Mouse (Mus musculus) cerebellum, adult 8-10 months (tissue): ENCODE measurements around the gene Dpep3.
A peak's percentile ranks its signal among the peaks of the same experiment; 100 is the strongest.
"Not testable (repeated sequence)": the region's sequence is repeated elsewhere in the genome, so short reads cannot be mapped to it uniquely, and the experiment has no call there.

Experiments used
- DNase-seq: peaks from one replicate; pipeline ENCODE4 v3.0.0; 2022

Gene Dpep3

GRCm38 (mm10) chr8:105979325-105979724 lies at the start of gene Dpep3:
Gene Dpep3, minus strand, starts transcription at chr8:105979429.
- DNase-seq, result no peak

GRCm38 (mm10) chr8:106022483-106022882 lies 43.3 kb upstream of the Dpep3 start:
- peak; percentile 88 for DNase-seq

DNA sequence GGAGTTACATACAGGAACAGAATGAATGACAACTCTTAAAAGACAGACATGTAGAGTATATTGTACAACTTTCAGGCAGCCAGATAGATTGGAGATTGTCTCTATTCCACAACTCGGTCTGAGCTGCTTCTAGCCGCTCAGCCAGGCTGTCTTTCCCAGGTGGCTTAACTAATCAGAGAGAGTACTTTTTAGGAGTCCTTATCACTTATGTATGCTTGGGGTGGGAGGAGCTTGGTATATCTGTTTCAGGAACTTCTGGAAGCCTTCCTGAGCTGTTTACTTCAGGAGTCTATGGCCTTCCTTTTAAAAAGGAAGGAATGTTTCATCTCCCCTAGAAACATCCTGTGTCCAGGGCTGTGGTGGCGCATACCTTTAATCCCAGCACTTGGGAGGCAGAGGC lies 38.8 kb upstream of the Dpep3 start:
- no peak for DNase-seq

DNA sequence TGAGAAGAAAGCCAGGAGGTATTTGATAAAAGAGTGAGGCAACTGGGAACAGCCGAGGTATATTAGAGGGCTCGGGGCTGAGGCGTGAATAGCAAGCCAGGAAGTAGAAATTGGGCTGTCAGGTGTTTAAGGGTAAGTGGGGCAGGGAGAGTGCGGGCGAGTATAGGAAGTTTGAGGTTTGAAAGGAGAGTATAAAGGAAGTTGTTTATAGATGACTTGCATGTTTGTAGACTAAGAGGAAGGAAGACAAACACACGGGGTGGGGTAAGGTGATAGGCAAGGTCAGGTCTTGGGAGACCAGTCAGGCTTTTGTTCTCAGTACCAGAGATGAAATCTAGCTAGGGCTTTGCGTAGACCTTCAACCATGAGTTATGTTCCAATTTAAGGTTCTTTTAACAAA lies 37.9 kb upstream of the Dpep3 start:
- DNase-seq, result no peak

DNA sequence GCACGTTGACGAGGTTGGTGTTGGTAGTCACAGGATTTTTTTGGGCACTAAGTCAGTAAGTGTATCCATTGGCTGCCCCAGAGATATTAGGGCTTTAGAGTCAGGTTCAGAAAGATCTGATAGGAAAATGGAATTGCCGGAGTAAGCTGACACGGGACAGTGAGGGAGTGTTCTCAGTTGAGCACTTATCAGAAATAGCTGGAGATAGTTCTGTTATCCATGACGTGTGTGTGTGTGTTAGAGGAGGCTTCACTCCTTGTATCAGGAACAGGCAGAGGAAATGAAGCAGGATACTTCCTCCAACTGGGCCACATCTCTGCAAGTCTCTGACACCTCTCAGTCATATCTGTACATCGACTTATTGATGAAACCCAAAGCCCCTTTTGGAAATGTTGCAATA lies 37.1 kb upstream of the Dpep3 start:
- no peak for DNase-seq

GRCm38 (mm10) chr8:106012203-106012602 lies 33.0 kb upstream of the Dpep3 start:
- not testable (repeated sequence) for DNase-seq

GRCm38 (mm10) chr8:106011643-106011986 lies 32.4 kb upstream of the Dpep3 start, which contains the start of gene Ddx28:
Gene Ddx28, minus strand, starts transcription at chr8:106011882.
- no peak for DNase-seq

- peak; percentile 90 for DNase-seq
Observed at GRCm38 (mm10) chr8:106010748-106011642, 31.8 kb upstream of the Dpep3 start.

DNA sequence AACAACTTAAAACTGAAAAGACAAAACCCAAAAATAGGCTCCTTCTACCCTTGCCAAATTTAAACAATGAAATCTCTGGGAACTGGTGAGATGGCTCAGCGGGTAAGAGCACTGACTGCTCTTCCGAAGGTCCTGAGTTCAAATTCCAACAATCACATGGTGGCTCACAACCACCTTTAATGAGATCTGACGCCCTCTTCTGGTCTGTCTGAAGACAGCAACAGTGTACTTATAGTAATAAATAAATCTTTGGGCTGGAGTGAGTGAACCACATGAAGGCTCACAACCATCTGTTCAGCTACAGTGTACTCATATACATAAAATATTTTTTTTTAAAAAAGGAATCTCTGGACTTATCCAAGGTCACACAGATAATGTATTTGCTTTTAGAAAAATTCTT lies 28.7 kb upstream of the Dpep3 start:
- not testable (repeated sequence) for DNase-seq

DNA sequence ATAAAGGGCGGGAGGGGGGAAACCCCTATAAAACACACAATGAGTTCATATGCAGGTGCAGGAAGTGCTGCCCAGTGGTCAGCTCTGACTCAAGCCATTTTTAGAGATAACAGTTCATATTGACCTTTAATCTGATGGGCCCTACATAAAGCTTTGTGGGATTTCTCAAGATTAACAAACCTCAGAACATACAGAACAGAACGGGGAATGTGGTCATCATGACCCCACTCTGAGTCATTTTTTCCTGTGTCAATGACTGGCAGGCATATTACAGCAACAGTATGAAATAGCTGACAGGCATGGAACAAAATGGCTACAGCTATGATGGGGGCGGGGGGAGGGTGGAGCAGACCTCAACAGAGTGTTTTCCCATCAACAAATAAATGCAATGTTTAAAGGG lies 27.9 kb upstream of the Dpep3 start:
- no peak for DNase-seq

- no peak for DNase-seq
Observed at GRCm38 (mm10) chr8:106006413-106006812, 27.2 kb upstream of the Dpep3 start.

DNA sequence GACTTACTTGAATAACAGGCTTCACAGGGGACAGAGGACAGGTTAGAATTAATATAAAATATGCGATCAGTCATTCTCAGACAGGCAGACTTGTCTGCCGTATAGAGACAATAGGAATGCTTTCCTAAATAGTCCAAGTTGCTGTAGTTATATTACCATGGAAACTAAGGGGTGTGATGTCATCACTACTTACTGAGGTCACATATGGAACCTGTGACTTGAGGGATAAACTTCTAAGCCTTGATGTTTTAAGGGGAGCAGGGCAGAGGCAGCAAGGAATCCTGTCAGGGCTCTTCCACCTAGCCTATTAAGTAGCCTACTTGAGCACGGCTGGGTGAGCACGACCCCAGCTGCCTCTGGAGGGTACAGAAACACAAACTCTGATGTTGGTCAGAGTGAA lies 26.6 kb upstream of the Dpep3 start, which contains the start of gene Dpep2nb:
Gene Dpep2nb (minus strand): TSS at position 101 of the 400 bp plus-strand sequence.
- no peak for DNase-seq

- no peak for DNase-seq
Observed at GRCm38 (mm10) chr8:106004538-106005207, 25.4 kb upstream of the Dpep3 start.

DNA sequence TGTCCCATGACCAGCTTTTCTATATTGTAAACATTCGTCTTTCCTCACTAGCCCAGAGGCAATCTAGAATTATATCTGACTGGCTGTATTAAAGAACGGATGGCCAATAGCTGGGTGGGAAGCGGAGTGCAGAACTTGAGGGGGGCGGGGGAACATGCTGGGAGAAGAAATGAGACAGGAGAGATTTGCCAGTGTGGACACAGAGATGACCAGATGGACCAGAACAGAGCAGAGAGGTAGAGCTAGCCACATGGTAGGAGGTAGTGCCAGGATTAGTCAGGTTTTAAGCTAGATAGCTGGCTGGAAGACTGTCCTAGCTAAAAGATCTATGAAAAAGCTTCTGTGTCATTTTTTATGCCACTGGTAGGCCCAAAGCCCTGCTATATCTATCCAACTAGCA lies 22.7 kb upstream of the Dpep3 start:
- peak; percentile 74 for DNase-seq

- DNase-seq, result no peak
Observed at GRCm38 (mm10) chr8:105998971-105999370, 19.7 kb upstream of the Dpep3 start.

DNA sequence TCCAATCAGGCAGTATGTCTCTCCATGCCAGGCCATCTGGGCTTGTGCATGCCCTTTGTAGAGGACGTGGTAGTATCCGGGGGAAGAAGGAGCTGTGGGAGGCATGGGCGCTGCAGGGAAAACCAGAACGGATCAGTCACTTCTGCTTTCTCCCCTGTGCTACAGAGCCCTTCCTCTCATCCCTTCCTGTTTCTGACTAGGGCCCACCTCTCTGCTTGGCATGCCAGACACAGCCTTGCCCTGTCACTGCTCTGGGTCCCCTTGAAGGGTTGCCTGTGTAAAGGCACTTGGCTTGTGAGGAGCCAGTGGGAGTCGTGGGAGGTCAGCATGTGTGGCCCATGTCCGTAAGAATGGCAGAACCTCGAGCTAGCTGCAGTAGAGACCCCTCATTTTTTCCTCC lies 17.1 kb upstream of the Dpep3 start:
- no peak for DNase-seq

DNA sequence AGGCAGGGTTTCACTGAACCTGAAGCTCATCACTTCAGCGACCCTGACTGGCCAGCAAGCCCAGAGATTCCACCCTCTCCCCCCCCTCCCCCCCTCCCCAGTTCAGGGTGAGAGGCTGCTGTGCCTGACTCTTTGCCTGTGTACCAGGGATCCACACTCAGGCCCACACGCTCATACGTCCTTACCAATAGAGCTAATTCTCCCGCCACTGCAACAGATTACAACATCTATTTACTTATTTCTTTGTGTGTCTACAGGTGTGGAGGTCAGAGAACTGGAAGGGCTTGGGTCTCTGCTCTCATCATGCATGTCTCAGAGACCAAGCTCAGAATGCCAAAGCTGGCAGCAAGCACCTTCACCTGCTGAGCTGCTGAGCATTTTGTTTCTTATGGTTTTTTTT lies 14.0 kb upstream of the Dpep3 start:
- no peak for DNase-seq

DNA sequence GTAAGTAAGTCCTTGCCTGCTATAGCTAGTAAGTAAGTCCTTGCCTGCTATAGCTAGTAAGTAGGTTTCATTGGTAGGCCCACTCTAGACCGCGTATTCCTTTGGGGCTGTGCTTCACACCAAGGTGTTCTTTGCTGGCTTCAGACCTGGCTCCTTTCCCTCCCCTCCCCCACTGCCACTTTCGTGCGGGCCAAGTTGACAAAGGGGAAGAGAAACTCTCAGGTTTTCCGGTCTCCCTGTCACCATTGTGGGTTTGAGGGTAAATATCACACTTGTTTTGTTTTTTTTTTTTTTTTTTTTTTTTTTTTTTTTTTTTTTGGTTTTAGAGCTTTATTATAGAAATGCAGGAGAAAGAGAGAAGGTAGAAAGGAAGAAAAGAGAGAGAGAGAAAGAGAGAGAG lies 13.3 kb upstream of the Dpep3 start:
- no peak for DNase-seq

DNA sequence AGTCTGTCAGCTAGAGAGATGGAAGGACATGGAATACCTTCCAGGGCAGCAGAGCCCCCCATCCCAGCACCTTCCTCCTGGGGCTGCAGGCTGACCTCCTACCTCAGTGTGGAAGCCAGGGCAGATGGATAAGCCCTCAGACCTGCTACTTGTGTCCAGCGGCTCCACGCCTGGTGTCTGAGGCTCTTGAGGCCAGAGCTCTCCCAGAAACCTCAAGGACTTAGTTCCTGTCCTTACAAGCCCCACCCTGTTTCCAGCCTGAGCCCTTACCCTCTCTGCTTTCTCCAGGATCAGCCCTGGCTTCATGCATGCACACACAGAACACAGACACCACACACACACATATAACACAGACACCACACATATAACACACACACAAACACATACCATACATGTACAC lies 12.3 kb upstream of the Dpep3 start:
- DNase-seq, result no peak

DNA sequence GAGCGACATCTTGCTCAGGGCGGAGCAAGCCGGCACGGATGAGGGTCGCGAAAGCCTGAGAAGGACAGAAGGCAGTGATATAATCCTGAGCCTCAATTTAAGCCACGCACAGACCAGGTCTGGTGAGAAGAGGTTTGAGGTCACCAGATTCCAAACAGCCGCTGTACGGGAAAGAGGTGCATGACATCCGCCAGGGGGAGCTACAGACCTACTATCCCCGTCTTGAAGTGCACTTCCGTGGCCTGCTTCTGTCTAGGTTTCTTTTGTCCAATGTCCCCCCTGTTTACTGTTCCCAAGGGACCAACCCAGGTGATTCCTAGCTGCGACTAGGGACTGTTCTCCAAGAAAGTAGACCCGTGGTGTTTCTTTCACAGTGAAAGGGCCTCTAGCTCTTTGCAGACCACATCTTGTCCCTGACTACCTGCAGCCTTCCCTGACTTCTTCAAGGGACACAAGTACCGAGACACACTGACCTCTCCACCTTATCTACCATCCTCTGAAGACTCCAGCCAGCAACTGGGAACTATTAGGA lies 11.7 kb upstream of the Dpep3 start, which contains the start of gene Dus2:
Gene Dus2 (plus strand): TSS at position 482 of the 532 bp plus-strand sequence.
- peak; percentile 88 for DNase-seq

DNA sequence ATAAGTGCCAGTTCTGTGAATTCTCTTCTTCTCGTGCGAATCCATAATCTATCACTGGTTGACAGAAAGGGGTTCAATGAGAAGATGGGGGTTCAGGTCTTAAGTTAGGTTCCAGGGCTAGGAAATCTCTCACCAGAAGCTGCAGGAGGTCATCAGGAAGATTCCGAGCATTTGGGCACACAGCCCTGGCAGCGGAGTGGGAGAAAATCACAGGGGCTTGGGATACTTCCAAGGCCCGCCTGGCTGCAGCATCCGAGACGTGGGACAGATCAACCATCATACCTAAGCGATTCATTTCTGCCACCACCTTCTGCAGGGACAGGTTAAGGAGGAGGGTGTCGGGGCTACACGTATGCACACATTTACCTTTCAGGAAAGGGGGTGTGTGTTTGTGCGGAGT lies 9.3 kb upstream of the Dpep3 start:
- DNase-seq, result no peak

DNA sequence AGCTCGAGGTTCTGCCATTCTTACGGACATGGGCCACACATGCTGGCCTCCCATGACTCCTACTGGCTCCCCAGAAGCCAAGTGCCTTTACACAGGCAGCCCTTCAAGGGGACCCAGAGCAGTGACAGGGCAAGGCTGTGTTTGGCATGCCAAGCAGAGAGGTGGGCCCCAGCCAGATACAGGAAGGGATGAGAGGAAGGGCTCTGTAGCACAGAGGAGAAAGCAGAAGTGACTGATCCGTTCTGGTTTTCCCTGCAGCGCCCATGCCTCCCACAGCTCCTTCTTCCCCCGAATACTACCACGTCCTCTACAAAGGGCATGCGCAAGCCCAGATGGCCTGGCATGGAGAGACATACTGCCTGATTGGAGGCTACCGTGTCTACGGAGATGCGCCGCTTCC lies 4.2 kb upstream of the Dpep3 start:
- DNase-seq, result not testable (repeated sequence)

GRCm38 (mm10) chr8:105981146-105981545 lies 1.9 kb upstream of the Dpep3 start:
- DNase-seq, result no peak

DNA sequence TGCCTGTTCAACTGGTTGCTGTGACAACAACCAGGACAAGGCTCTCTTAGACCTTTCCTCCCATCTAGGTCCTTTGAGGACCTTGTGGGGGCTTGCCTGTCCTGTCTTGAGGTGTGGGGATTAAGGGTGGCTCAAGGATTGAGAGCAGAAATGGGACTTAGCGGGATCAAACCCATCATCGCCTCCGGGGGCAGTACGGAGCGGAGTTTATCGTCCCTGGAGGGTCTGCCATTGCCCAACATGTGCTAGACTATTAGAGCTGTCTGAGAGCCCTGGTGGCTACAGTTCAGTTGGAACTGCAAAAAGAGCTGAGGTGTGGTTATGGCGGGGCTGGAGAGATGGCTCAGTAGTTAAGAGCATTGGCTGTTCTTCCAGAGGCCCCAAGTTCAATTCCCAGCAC lies 3.9 kb downstream of the Dpep3 start:
- no peak for DNase-seq
